Mouse (Mus musculus) heart, postnatal 10 days (tissue): ENCODE data around the gene Hist1h2bp. TPM values are rescaled to one million over a fixed set of nuclear protein-coding genes. Genes with fewer than 3 reads are reported as not detected.
A peak's percentile ranks its signal among the peaks of the same experiment; 100 is the strongest.
"Not testable (repeated sequence)": the region's sequence is repeated elsewhere in the genome, so short reads cannot be mapped to it uniquely, and the experiment has no call there.

ENCODE experiments used
- DNase-seq, 2 experiments: peaks; one replicate each; pipeline ENCODE4 v3.0.0; 2021
- intact Hi-C: fragments of 180-260 bp; cut with DNase I; formaldehyde crosslinking; loops from one replicate; pipeline ENCODE4 v1.15.1; 2025
- total RNA-seq, 2 experiments: library from RNA; stranded (reverse); gene quantifications; 2 replicates each; pipeline ENCODE4 v1.2.3; 2021

Hist1h2bp gene
- total RNA-seq, 2 experiments from 2014 or later: 80.8 to 84.7 TPM

DNA sequence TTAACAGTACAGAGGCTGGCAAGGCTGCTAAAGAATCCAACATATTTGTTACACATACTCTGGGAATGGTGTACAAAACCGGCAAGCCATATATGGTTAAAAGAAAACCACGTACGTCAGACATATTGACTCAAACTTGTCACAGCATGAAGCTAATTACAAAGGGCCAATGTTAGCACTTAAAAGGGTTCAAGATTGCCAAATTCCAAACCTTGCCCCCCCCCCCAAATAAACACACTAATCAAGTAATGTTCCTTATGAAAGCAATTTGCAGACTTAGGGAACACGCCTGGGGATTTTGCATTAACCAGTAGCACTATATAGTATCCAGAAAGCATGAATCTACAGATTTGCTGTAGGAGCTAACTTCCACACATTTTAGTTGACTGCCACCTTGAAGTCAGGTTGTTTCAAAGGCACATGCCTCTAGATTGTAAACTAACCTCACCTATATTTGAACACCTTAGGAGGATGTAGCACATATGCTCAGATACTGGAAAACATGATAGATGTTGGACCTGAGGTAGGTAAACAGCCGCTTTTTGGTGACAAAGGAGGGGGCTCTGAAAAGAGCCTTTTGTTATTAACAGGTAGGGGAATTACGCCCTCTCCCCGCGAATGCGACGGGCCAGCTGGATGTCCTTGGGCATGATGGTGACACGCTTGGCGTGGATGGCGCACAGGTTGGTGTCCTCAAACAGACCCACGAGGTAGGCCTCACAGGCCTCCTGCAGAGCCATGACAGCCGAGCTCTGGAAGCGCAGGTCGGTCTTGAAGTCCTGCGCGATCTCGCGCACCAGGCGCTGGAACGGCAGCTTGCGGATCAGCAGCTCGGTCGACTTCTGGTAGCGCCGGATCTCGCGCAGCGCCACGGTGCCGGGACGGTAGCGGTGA is 4.7 kb upstream of the Hist1h2bp start:
- peak in 1 of 2 experiments; percentile 38 for DNase-seq
- intact Hi-C loops: not testable (repeated sequence)

DNA sequence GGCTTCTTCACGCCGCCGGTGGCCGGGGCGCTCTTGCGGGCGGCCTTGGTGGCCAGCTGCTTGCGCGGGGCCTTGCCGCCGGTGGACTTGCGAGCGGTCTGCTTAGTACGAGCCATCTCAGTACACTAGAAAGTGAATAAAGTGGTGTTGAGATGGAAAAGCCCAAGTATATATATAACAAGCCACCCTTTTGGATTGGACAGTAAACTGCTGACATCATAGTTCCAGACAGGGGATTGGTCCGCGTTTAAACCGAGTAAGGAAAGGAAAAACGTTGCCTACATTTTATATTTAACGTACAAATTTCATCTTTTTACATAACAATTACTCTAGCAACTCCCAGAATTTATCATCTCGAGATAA is 4.0 kb upstream of the Hist1h2bp start, which contains the start of gene Hist1h3i:
TSS of gene Hist1h3i (minus strand) at position 116 of the 363 bp plus-strand sequence.
- intact Hi-C loops: no loop called here

DNA sequence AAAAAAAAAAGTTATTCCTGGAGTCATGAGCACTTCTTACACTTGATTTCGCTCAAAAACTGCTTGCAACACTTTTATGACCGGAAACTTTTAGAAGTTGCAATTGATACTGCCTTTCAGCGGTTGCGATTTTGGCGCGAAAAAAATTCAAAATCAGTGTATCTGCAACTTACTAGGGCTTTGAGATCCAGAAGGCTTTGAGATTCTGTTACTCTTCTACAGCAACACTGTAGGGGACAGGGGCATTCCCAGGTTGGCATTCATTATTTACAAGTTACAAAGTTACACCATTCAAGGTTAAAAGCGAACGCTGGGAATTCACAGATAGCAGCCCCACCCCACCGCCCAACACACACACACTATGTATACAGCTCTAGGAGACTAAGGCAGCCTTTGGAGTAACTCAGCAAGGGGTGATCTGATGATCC is 3.5 kb upstream of the Hist1h2bp start:
- intact Hi-C loops: loop anchor here (2.0 kb wide), 1 partner anchor 73 kb away; no protein-coding TSS in a partner anchor
- DNase-seq: peak; percentile 35 to 63

More for the DNA sequence above, 4.0 kb upstream of the Hist1h2bp start, which contains the start of gene Hist1h3i:
- peak; percentile 80 to 81 for DNase-seq

DNA sequence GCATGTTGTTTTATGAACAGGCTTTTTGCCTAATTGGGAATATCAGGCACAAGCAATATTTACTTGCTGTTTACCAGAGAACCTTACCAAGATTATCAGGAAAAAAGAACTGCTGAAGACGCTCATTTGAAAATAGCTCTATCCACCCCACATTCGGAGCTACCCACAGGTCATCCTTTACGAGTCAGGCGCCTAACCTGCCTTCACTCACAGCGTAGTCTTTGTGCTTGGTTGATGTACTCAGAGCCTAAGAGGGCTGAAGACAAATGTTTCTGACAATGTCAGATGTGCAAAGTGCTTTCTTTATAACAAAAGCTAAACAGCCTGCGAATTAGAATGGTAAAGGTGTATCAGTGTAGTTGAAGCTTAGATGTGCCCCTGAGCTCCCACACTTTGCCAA is 3.0 kb upstream of the Hist1h2bp start:
- intact Hi-C loops: loop anchor here (2.0 kb wide), 1 partner anchor 74 kb away; no protein-coding TSS in a partner anchor
- no peak for DNase-seq

DNA sequence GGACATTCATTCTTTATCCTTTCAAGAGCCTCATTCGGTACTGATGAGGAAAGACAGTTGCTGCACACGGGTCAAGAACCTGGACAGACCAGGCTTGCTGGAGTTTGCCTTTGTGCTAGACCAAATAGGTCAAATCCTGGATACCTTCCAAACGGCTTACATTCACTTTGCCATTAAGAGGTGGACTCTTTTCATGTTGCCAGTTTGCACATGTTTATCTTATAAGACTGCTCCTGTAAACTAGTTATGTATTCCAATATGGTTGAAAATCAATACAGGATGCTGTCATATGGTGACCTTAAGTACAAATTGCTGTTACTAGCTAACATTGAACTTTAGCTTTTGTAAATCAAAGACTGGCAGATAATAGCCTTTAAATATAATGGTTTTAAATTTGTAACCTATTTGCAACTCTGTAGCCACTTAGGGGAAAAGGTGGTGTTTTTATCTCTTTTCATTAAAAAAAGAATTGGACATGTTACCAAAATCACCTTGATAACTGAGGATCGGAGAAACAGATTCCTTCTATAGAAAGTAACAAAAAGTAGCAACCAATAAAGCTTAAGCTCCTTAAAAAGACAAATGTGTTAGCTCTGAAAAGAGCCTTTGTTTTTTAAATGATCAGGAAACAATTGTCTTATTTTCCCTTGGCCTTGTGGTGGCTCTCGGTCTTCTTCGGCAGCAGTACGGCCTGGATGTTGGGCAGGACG is 917 bp upstream of the Hist1h2bp start:
- DNase-seq: no peak
- intact Hi-C loops: no loop called here

DNA sequence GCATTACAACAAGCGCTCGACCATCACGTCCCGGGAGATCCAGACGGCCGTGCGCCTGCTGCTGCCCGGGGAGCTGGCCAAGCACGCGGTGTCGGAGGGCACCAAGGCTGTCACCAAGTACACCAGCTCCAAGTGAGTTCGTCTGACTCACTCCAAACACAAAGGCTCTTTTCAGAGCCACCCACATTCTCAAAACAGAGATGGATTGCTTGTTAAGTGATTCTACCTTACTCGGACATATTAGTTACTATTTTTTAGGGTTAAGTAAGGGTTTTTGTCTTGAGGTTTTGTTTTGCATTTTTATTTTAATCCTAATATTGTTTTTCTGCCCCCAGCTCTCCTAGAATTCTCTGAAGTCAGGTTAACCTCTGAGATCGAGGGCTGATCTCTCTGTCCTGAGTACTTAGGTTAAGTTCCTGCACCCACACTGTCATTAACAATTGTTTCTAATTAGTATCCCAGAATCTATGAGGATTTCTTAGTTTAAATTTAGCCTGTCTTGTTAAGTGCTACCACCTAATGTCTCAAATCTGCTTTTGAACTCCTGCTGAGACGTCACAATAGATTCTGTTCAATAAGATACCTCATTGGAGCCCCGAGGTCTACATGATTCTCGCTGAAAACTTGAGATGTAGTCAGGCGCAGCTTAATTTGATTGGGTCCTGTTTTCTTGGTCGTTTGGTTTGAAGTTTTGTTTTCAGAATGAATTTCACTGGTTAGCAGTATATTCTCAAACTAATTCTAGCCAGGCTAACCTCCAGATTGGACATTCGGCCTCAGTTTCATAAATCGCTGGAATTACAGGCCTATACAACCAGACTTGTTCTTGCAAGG is 716 bp downstream of the Hist1h2bp start:
- intact Hi-C loops: no loop called here
- DNase-seq: peak in 1 of 2 experiments; percentile 12

DNA sequence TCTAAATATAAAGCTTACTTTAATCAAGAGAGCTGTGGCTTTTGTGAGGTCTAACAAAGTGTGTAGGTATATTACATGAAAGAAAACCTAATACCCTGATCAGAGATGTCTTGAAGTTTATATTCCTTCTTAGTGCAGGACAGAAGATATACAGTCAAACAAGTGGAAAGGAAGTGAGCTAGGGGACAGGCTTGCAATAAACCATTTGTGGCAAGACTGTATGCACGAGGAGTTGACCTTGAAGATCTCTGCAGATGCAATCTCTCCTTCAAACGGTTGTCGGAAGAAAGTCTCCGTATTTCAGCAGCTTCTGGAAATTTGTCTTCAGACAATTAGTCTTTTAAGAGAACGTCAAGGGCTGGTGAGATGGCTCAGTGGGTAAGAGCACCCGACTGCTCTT is 2.7 kb downstream of the Hist1h2bp start:
- DNase-seq: no peak
- intact Hi-C loops: no loop called here

DNA sequence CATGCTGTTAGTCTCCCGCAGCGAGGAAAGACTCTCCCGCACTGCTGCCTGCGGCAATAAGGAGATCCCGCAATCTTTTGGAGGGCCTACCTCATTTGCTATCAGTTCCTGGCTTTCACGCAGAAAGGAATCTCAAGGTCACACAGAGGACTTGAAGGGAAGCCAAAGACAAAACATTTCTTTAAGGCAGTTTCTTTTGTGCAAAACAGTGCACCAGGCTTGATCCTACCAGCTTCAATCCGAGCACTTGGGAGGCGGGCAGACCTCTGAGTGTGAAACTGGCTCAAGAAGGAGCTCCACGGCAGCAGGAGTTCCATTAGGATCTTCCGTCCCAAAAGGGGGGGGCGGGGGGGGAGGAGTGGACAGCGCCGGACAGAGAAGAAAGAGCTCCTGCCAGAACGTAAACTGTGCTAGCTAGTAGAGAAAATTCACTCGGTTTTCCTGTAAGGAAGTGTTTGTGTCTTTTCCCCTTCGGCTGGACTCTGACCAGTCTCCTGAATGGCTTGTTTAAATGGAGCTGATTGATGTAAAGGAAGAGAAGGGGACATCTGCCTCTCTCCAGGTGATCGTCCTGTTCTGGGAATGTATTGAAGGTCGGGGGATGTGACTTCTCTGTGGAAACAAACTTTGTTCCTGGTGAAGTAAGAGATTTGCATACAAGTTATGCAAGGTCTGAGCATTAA is 3.5 kb downstream of the Hist1h2bp start:
- intact Hi-C loops: no loop called here
- no peak for DNase-seq

DNA sequence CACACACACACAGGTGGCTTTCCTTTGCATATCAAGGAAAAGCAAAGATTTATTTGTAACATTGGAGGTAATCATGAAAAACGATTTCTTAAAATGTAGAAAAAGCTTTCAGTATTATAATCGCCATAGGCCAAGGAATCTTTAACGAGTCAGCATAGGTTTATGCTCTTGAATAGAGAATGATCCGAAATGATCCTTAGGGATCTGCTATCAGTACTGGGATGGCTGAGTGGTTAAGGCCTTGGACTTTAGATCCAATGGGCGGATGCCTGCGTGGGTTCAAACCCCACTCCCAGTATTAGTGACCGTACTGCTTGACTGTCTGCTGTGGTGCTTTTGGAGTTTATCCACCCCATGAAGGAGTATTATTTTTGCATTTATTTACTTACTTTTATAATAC is 8.3 kb downstream of the Hist1h2bp start:
- intact Hi-C loops: no loop called here
- DNase-seq: no peak

DNA sequence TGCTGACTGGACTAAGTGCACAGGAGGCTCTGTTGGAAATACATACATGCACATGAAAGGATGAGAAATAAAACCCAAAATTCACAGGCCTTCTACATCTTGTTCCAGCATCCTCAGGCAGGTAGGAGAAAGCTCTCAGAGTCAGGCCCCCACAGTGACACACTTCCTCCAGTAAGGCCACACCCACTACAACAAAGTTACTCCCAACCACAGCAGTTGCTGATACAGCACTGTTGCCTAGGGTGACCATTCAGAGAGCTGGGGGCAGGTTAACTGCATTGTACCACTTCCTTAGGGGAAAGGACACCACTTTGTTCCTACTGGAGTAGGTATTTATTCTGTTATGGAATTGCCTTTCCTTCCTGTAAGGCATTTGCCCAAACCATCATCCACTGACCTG is 9.9 kb downstream of the Hist1h2bp start:
- DNase-seq, intact Hi-C loops: not testable (repeated sequence)

DNA sequence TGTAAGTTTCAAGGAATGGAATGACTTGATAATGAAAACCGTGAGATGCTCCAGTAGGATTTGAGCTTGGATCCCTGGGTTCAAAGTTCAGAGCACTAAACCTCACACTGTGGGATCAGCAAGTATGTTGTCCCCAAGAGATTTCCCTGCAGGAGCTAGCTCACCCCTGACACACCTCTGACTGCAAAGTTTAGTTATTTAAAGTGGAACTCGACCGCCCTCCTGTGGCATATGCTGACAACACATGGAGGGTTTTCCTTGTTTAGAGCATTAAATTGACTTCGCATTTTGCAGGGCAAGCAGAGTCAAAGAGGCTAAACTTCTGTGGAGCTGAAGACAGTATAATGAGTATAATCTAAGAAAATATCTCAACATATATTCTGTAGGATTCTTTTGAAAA is 15.8 kb downstream of the Hist1h2bp start:
- DNase-seq, intact Hi-C loops: not testable (repeated sequence)

DNA sequence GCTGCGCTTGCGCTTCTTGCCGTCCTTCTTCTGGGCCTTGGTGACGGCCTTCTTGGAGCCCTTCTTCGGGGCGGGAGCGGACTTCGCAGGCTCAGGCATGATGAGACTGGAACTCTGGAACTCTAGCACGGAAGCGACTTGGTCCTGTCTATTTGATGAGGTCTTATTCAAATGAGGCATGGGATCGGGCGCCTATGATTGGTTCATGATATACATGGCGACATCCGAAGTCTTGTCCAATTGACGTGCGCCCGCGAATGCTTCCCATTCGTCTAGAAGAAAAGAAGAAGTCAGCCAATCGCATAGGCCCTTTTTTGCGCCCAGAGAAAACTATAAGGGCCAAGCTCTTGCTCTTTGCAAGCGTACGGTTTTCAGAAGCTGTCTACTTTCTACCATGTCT is 22.8 kb downstream of the Hist1h2bp start, which contains the start of the genes Hist1h2bq and Hist1h2ao:
TSS of gene Hist1h2bq (minus strand) at position 125 of the 400 bp plus-strand sequence.
TSS of gene Hist1h2ao (plus strand) at position 393 of the 400 bp plus-strand sequence.
- DNase-seq, intact Hi-C loops: not testable (repeated sequence)

DNA sequence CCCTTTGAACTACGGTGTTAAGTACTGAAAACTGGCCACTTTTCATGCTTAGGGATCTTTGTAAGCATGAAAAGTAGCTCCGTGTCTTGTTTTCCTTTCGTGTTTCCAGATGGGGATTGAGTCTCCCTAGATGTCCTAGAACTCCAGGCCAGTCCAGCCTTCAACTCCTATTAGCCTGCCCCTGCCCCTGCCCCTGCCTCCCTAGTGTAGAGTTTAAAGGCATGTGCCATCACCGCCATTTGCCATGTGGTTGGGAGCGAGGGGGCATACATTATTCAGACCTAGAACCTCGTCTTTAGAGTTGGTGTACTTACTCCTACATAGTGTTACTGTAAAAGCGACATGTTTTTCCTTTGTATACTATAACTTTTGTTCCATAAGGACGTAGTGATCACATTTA is 23.8 kb downstream of the Hist1h2bp start:
- intact Hi-C loops, DNase-seq: not testable (repeated sequence)

DNA sequence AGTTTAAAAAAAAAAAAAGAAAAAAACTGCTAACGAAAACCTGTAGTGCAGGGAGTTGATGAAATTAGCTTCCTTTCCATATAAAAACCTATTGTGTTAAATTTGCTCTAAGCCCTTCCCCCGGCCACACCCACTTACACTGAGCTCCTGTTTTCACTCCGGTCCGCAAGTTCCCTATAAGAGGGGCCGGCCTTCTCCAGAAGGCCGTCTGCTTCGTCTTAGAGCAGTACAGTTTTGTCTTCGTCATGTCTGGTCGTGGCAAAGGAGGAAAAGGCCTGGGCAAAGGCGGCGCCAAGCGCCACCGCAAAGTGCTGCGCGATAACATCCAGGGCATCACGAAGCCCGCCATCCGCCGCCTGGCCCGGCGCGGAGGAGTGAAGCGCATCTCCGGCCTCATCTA is 24.3 kb downstream of the Hist1h2bp start, which contains the start of gene Hist1h4m:
TSS of gene Hist1h4m (plus strand) at position 208 of the 400 bp plus-strand sequence.
- DNase-seq: peak; percentile 39 to 52
- intact Hi-C loops: not testable (repeated sequence)

DNA sequence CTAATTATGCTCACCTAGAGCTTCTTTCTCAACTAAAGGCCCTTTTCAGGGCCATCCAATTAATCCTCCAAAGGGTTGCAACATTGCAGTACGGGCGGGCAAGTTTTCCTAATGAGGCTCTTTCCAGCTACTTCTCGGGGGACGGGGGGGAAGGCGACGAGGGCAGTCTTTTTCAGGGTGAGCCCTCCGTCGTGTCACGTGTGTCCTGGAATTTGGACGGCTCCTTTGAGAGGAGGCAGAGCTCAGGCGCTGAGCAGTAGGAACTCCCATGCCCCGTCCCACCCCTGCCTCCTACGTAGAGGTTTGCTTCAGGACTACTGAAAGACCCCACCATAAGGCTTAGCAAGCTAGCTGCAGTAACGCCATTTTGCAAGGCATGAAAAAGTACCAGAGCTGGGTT is 24.8 kb downstream of the Hist1h2bp start:
- intact Hi-C loops, DNase-seq: not testable (repeated sequence)

DNA sequence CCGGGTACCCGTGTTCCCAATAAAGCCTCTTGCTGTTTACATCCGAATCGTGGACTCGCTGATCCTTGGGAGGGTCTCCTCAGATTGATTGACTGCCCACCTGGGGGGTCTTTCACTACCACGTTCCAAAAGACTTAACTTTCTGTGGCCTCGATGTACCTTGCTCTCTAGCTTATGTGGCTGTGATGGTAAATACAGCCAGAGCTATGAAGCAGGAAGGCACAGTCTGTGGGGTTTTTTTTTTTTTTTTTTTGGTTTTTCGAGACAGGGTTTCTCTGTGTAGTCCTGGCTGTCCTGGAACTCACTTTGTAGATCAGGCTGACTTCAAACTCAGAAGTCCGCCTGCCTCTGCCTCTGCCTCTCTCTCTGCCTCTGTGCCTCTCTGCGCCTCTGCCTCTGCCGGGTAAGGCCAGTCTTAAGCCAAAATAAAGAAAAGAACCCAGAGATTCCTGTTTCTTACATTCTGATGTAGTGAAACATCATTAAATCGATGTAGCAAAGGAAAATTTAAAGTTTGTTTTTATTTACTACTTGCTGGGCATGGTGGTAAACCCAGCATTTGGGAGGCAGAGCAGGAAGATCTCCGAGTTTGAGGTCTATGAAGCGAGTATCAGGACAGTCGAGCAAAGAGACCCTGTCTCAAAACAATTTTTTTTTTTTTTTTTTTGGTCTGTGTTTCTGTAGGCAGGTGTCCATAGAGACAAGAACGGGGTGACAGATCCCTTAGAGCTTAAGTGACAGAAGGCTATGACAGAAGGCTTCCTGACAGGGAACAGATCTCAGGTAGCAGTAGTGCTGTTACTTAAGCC is 33.0 kb downstream of the Hist1h2bp start:
- DNase-seq: not testable (repeated sequence)
- intact Hi-C loops: loop anchor here (10.0 kb wide), 2 partner anchors 215 to 1925 kb away; partner anchors contain the start of genes Hist1h2ah, Hist1h2bb, Hist1h2bk and Hist1h3c

DNA sequence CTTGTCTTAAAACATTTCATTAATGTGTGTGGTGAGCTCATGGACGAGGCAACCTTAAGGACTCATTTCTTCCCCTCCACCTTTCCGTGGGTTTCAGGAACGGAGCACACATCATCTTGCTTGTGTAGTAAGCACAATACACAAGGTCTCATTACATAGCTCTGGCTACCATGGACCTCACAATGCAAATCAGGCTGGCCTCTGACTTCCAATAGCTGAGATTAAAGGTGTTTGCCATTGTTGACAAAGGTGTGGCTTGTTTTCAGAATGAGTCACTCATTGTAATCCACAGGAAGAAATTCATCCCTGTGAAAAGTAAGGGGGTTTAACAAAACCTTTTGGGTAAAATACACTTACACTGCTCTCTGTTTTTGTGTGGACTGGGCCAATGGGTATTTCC is 41.2 kb downstream of the Hist1h2bp start:
- intact Hi-C loops: loop anchor here (10.0 kb wide), 2 partner anchors 206 to 1916 kb away; partner anchors contain the start of genes Hist1h2ah, Hist1h2bb, Hist1h2bk and Hist1h3c
- no peak for DNase-seq

DNA sequence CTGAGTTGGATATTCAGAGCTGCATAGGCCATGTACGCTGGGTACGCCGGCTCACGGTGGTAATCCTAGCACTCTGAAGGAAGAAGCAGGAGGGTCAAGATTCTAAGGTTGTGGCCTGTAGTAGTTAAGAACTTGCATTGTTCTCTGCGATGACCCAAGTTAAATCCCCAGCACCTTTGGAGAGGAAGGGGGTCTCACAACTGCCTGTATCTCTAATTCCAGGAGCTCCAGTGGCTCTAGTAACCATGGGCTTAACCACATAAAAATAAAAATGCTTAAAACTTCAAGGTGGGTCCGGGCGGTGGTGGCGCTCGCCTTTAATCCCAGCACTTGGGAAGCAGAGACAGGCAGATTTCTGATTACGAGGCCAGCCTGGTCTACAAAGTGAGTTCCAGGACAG is 43.1 kb downstream of the Hist1h2bp start:
- DNase-seq: no peak
- intact Hi-C loops: no loop called here
